Mouse (Mus musculus): Measurements from ENCODE around the gene Khdc1b.

- TF ChIP-seq CTCF (IDR thresholded peaks at IDR 0.05; ENCODE audit: low read depth, low read length) = no peak
- no peak for TF ChIP-seq EP300 (IDR thresholded peaks at IDR 0.05; ENCODE audit: insufficient read depth, low read depth, low read length)
Observed at GRCm38 (mm10) chr1:21434853-21435252, 51.5 kb downstream of the Khdc1b start.
